ENCODE assay signal across 9 mouse cellular contexts in genomic region chr12:112594989-112595388, GRCm38 (mm10). TPM values are rescaled to one million over a fixed set of nuclear protein-coding genes. Genes with fewer than 3 reads are reported as not detected.
DNase-seq lines count a peak whose midpoint lies in the region; ATAC-seq lines count a peak whose summit lies in the region.
"Had no signal": no experiment of that assay in that cellular context is flagged by ENCODE, and none has a peak within 500 bp of the region (broad histone marks: within the 10 kb centered on the region; RNA-seq: fewer than 3 reads in every experiment).

No protein-coding gene starts in this region.

- H3K9ac ChIP-seq in forebrain, embryonic 11.5 days (ENCODE audit: low read length) = no peak overlapping the region
- peak overlapping the region; percentile 34 for H3K9ac ChIP-seq in stomach, embryonic 16.5 days (ENCODE audit: low read length)

- no peak for DNase-seq in forebrain, embryonic 10.5 days (ENCODE audit: extremely low spot score, low spot score)
- DNase-seq in forebrain, embryonic 11.5 days (ENCODE audit: low spot score) = no peak
- DNase-seq in left cerebral cortex, postnatal 36 days (ENCODE audit: low spot score in 2 of 2) = peak; percentile 72 to 78
- DNase-seq in gastrocnemius, postnatal 10 days = no peak
- DNase-seq: cerebellum, adult 8-10 months had no signal

- H3K9me3 ChIP-seq in forebrain, embryonic 10.5 days = no peaks in the 10 kb centered on the region
- H3K9me3 ChIP-seq in forebrain, embryonic 11.5 days (ENCODE audit: control insufficient read depth, low read length) = no peaks in the 10 kb centered on the region
- H3K9me3 ChIP-seq in megakaryocyte, embryonic 14.5 days = no peaks in the 10 kb centered on the region
- H3K9me3 ChIP-seq in stomach, embryonic 16.5 days (replicated peaks; ENCODE audit: control insufficient read depth, low read length) = no peaks in the 10 kb centered on the region

- ATAC-seq in forebrain, embryonic 11.5 days (replicated peaks; ENCODE audit: low FRiP score) = no peak
- ATAC-seq in megakaryocyte, adult 5-6 weeks (ENCODE audit: poor library complexity, severe bottlenecking) = no peak
- ATAC-seq in stomach, embryonic 16.5 days (ENCODE audit: insufficient read depth, low FRiP score) = no peak
- ATAC-seq in megakaryocyte progenitor cell, adult 5-6 weeks (replicated peaks; ENCODE audit: poor library complexity) = no peak

- no peaks in the 10 kb centered on the region for H3K36me3 ChIP-seq in forebrain, embryonic 10.5 days (replicated peaks)
- H3K36me3 ChIP-seq in forebrain, embryonic 11.5 days (ENCODE audit: control insufficient read depth, insufficient read depth, low read length) = no peaks in the 10 kb centered on the region
- H3K36me3 ChIP-seq in megakaryocyte, embryonic 14.5 days (replicated peaks; ENCODE audit: low read length) = peaks cover 94% of the 10 kb centered on the region
- H3K36me3 ChIP-seq in stomach, embryonic 16.5 days (ENCODE audit: control insufficient read depth, insufficient read depth, low read length) = no peaks in the 10 kb centered on the region

- 66% methylated on average over 4 of the region's 4 CpGs for WGBS in forebrain, embryonic 10.5 days
- WGBS in forebrain, embryonic 11.5 days = 68% methylated on average over 4 of the region's 4 CpGs
- WGBS in stomach, embryonic 16.5 days = 44% methylated on average over 4 of the region's 4 CpGs

- intact Hi-C loops in left cerebral cortex, postnatal 36 days (cut with DNase I) = no loop called here

- no peak overlapping the region for H3K4me2 ChIP-seq in forebrain, embryonic 11.5 days (ENCODE audit: low read depth, low read length, severe bottlenecking)
- H3K4me2 ChIP-seq in stomach, embryonic 16.5 days (ENCODE audit: low read depth, low read length) = no peak overlapping the region

- 0 out of 2 replicates have a peak overlapping the region, but pooled peaks have one; percentile 2 for H3K27ac ChIP-seq in forebrain, embryonic 10.5 days
- H3K27ac ChIP-seq in forebrain, embryonic 11.5 days (ENCODE audit: low read depth, low read length) = no peak overlapping the region
- peak overlapping the region; percentile 32; the same call in 1 of the 2 replicates for H3K27ac ChIP-seq in stomach, embryonic 16.5 days (ENCODE audit: low read length)

- H3K27me3 ChIP-seq in forebrain, embryonic 10.5 days (ENCODE audit: poor library complexity, severe bottlenecking) = peaks cover 15% of the 10 kb centered on the region
- peaks cover 2% of the 10 kb centered on the region for H3K27me3 ChIP-seq in forebrain, embryonic 11.5 days (ENCODE audit: control insufficient read depth, insufficient read depth, low read length)
- H3K27me3 ChIP-seq in megakaryocyte, embryonic 14.5 days (replicated peaks) = no peaks in the 10 kb centered on the region
- no peaks in the 10 kb centered on the region for H3K27me3 ChIP-seq in stomach, embryonic 16.5 days (ENCODE audit: control insufficient read depth, insufficient read depth, low read length)

- H3K4me1 ChIP-seq in forebrain, embryonic 10.5 days = peaks cover 47% of the 10 kb centered on the region
- no peaks in the 10 kb centered on the region; the same call in 1 of the 2 replicates for H3K4me1 ChIP-seq in forebrain, embryonic 11.5 days (replicated peaks; ENCODE audit: control insufficient read depth, insufficient read depth, low read length)
- peaks cover 100% of the 10 kb centered on the region for H3K4me1 ChIP-seq in megakaryocyte, embryonic 14.5 days
- peaks cover 34% of the 10 kb centered on the region for H3K4me1 ChIP-seq in stomach, embryonic 16.5 days (ENCODE audit: control insufficient read depth, insufficient read depth, low read length)

- no peak overlapping the region for H3K4me3 ChIP-seq in forebrain, embryonic 10.5 days
- no peak overlapping the region for H3K4me3 ChIP-seq in forebrain, embryonic 11.5 days (ENCODE audit: low read depth, low read length)
- peak overlapping the region; percentile 94 for H3K4me3 ChIP-seq in megakaryocyte, embryonic 14.5 days (replicated peaks)
- no peak overlapping the region for H3K4me3 ChIP-seq in stomach, embryonic 16.5 days (replicated peaks; ENCODE audit: low read length)

RNA-seq across cellular contexts. Expression of gene Inf2, which starts 6.4 kb away (rescaled TPM):
- 1.1 and 1.3 TPM in 2 replicates for polyA plus RNA-seq in forebrain, embryonic 10.5 days (2016; fragmentation: Nextera tagmentation; extraction: Ambion mirVana)
- 1.6 and 2.4 TPM in 2 replicates for polyA plus RNA-seq in forebrain, embryonic 11.5 days (2014; fragmentation: Nextera tagmentation; extraction: Ambion mirVana)
- polyA plus RNA-seq in megakaryocyte, embryonic 14.5 days (2012; ENCODE audit: insufficient read depth, low replicate concordance) = 569 and 1,129 TPM in 2 replicates
- 28.0 and 34.3 TPM in 2 replicates for total RNA-seq in megakaryocyte, adult 5-6 weeks (2015)
- 9.9 and 13.3 TPM in 2 replicates for total RNA-seq in megakaryocyte, adult 5-6 weeks (2017)
- total RNA-seq in left cerebral cortex, postnatal 36 days (2021) = 100 to 1,000 TPM; 128 to 143 TPM
- polyA plus RNA-seq in stomach, embryonic 16.5 days (2015; fragmentation: Nextera tagmentation; extraction: Ambion mirVana) = 2.9 and 3.9 TPM in 2 replicates
- total RNA-seq in megakaryocyte progenitor cell, adult 5-6 weeks (2015) = 11.0 and 13.6 TPM in 2 replicates
- 4.8 and 7.1 TPM in 2 replicates for total RNA-seq in megakaryocyte progenitor cell, adult 5-6 weeks (2017)
- 10 to 100 TPM; 16.8 to 22.5 TPM for total RNA-seq in gastrocnemius, postnatal 10 days (2021)

RNA-seq across cellular contexts. Expression of gene Adssl1, which starts 24.9 kb away (rescaled TPM):
- 4.9 and 6.6 TPM in 2 replicates for polyA plus RNA-seq in forebrain, embryonic 10.5 days (2016; fragmentation: Nextera tagmentation; extraction: Ambion mirVana)
- 1.9 and 2.1 TPM in 2 replicates for polyA plus RNA-seq in forebrain, embryonic 11.5 days (2014; fragmentation: Nextera tagmentation; extraction: Ambion mirVana)
- polyA plus RNA-seq in megakaryocyte, embryonic 14.5 days (2012; ENCODE audit: insufficient read depth, low replicate concordance) = 10.1 and 38.2 TPM in 2 replicates
- total RNA-seq in megakaryocyte, adult 5-6 weeks (2015) = 73.5 and 82.1 TPM in 2 replicates
- total RNA-seq in megakaryocyte, adult 5-6 weeks (2017) = 72.3 and 74.9 TPM in 2 replicates
- 10 to 100 TPM; 14.3 to 25.8 TPM for total RNA-seq in left cerebral cortex, postnatal 36 days (2021)
- polyA plus RNA-seq in stomach, embryonic 16.5 days (2015; fragmentation: Nextera tagmentation; extraction: Ambion mirVana) = 2.7 and 10.3 TPM in 2 replicates
- total RNA-seq in megakaryocyte progenitor cell, adult 5-6 weeks (2015) = 113 and 131 TPM in 2 replicates
- total RNA-seq in megakaryocyte progenitor cell, adult 5-6 weeks (2017) = 113 and 126 TPM in 2 replicates
- 100 to 1,000 TPM; 340 to 358 TPM for total RNA-seq in gastrocnemius, postnatal 10 days (2021)

RNA-seq across cellular contexts. Expression of gene Siva1, which starts 49.5 kb away (rescaled TPM):
- 361 and 369 TPM in 2 replicates for polyA plus RNA-seq in forebrain, embryonic 10.5 days (2016; fragmentation: Nextera tagmentation; extraction: Ambion mirVana)
- 227 and 257 TPM in 2 replicates for polyA plus RNA-seq in forebrain, embryonic 11.5 days (2014; fragmentation: Nextera tagmentation; extraction: Ambion mirVana)
- polyA plus RNA-seq in megakaryocyte, embryonic 14.5 days (2012; ENCODE audit: insufficient read depth, low replicate concordance) = 33.7 and 63.6 TPM in 2 replicates
- total RNA-seq in megakaryocyte, adult 5-6 weeks (2015) = 116 and 130 TPM in 2 replicates
- total RNA-seq in megakaryocyte, adult 5-6 weeks (2017) = 122 and 162 TPM in 2 replicates
- 10 to 100 TPM; 17.8 to 23.0 TPM for total RNA-seq in left cerebral cortex, postnatal 36 days (2021)
- 152 and 171 TPM in 2 replicates for polyA plus RNA-seq in stomach, embryonic 16.5 days (2015; fragmentation: Nextera tagmentation; extraction: Ambion mirVana)
- 163 and 168 TPM in 2 replicates for total RNA-seq in megakaryocyte progenitor cell, adult 5-6 weeks (2015)
- 291 and 325 TPM in 2 replicates for total RNA-seq in megakaryocyte progenitor cell, adult 5-6 weeks (2017)
- 10 to 100 TPM; 27.2 to 28.1 TPM for total RNA-seq in gastrocnemius, postnatal 10 days (2021)

Comparison
In these comparisons a context has a peak if more than half of its experiments do, and no peak if none do; other contexts are left out.
1. DNase-seq: peak in left cerebral cortex, postnatal 36 days (2 of 2); none in forebrain, embryonic 10.5 days (single experiment), forebrain, embryonic 11.5 days (single experiment) and gastrocnemius, postnatal 10 days (single experiment).
2. RNA of gene Siva1, which starts 49.5 kb away (total RNA-seq): 163 to 325 TPM in megakaryocyte progenitor cell, adult 5-6 weeks and 116 to 162 TPM in megakaryocyte, adult 5-6 weeks; 27.2 to 28.1 TPM in gastrocnemius, postnatal 10 days and 17.8 to 23.0 TPM in left cerebral cortex, postnatal 36 days; every median in the first group is over 4 times any median in the second.